Mouse (Mus musculus): Measurements from ENCODE around the gene Hhat. TPM values are rescaled to one million over a fixed set of nuclear protein-coding genes. Genes with fewer than 3 reads are reported as not detected.

Gene Hhat
- total and polyA plus RNA-seq, 3 experiments: 0.21 to 1.2 (median 1.1) TPM

- no peak for DNase-seq (ENCODE audit: extremely low read depth)
- in situ Hi-C loops (cut with MboI; ENCODE audit: low pct_ligation_motif_present, low pct_unique_long_range_greater_than_20kb, low sequenced_read_pairs) (no loop called here), dilution Hi-C loops (cut with MboI; ENCODE audit: extremely low pct_ligation_motif_present, extremely low pct_unique_long_range_greater_than_20kb, low sequenced_read_pairs) (no loop called here)
- Histone ChIP-seq H3K36me3 (replicated peaks in 1 of 2; ENCODE audit: control insufficient read depth in 1 of 2, insufficient read depth in 1 of 2, low read length in 1 of 2) (no peaks in the 10 kb centered on the region), H3K9ac (ENCODE audit: insufficient read depth, low read depth) (no peak overlapping the region), H3K4me2 (ENCODE audit: insufficient read depth, low read depth, poor library complexity, severe bottlenecking) (no peak overlapping the region), H3K27me3 (replicated peaks) (no peaks in the 10 kb centered on the region), H3K4me1 (ENCODE audit: control insufficient read depth in 1 of 2, insufficient read depth in 2 of 2) (peaks cover 0 to 7% of the 10 kb centered on the region in 2 experiments; a peak in 2 of 4 replicates), H3K4me3 (replicated peaks in 1 of 3; ENCODE audit: low read depth in 2 of 3, low read length in 2 of 3, poor library complexity in 1 of 3) (no peak overlapping the region), H3K79me2 (replicated peaks; ENCODE audit: control insufficient read depth, extremely low read depth, insufficient read depth, poor library complexity, severe bottlenecking) (no peaks in the 10 kb centered on the region), H3K27ac (ENCODE audit: insufficient read depth, low read depth) (no peak overlapping the region), H3K9me3 (replicated peaks; ENCODE audit: low read length) (no peaks in the 10 kb centered on the region)
- TF ChIP-seq ZNF384 (IDR thresholded peaks at IDR 0.05; ENCODE audit: low read depth, low read length) (no peak), BHLHE40 (IDR thresholded peaks at IDR 0.05; ENCODE audit: low read depth, low read length) (no peak), USF2 (conservative IDR thresholded peaks at IDR 0.05; ENCODE audit: low read depth, low read length) (no peak), UBTF (IDR thresholded peaks at IDR 0.05; ENCODE audit: low read depth, low read length) (no peak), MAFK (IDR thresholded peaks at IDR 0.05; ENCODE audit: insufficient replicate concordance, low read length) (no peak), NRF1 (IDR thresholded peaks at IDR 0.05; ENCODE audit: low read depth, low read length) (no peak), USF1 (IDR thresholded peaks at IDR 0.05; ENCODE audit: low read depth, low read length) (no peak), JUND (conservative IDR thresholded peaks at IDR 0.05; ENCODE audit: low read depth, low read length) (no peak), SIN3A (IDR thresholded peaks at IDR 0.05; ENCODE audit: low read length) (no peak), JUN (IDR thresholded peaks at IDR 0.05; ENCODE audit: insufficient read depth, low read depth, low read length) (no peak), POLR2A (IDR thresholded peaks at IDR 0.05; ENCODE audit: low read depth, low read length) (no peak), ZMIZ1 (IDR thresholded peaks at IDR 0.05; ENCODE audit: low read depth, low read length) (no peak), CTCF (conservative IDR thresholded peaks at IDR 0.05 in 1 of 2, IDR thresholded peaks at IDR 0.05 in 1 of 2; ENCODE audit: low read depth in 2 of 2, low read length in 2 of 2) (no peak), ZC3H11A (IDR thresholded peaks at IDR 0.05; ENCODE audit: low read depth, low read length) (no peak), CHD2 (IDR thresholded peaks at IDR 0.05; ENCODE audit: low read length) (no peak)
Observed at GRCm38 (mm10) chr1:192812290-192812689, 41.3 kb upstream of the Hhat start.

GRCm38 (mm10) chr1:192806168-192807157 lies 35.4 kb upstream of the Hhat start:
- Histone ChIP-seq H3K4me3 (replicated peaks in 1 of 3; ENCODE audit: low read depth in 2 of 3, low read length in 2 of 3, poor library complexity in 1 of 3) (no peak overlapping the region), H3K36me3 (replicated peaks in 1 of 2; ENCODE audit: control insufficient read depth in 1 of 2, insufficient read depth in 1 of 2, low read length in 1 of 2) (no peaks in the 10 kb centered on the region), H3K9ac (ENCODE audit: insufficient read depth, low read depth) (no peak overlapping the region), H3K4me2 (ENCODE audit: insufficient read depth, low read depth, poor library complexity, severe bottlenecking) (no peak overlapping the region), H3K27ac (ENCODE audit: insufficient read depth, low read depth) (no peak overlapping the region), H3K9me3 (replicated peaks; ENCODE audit: low read length) (no peaks in the 10 kb centered on the region), H3K79me2 (replicated peaks; ENCODE audit: control insufficient read depth, extremely low read depth, insufficient read depth, poor library complexity, severe bottlenecking) (no peaks in the 10 kb centered on the region), H3K4me1 (ENCODE audit: control insufficient read depth in 1 of 2, insufficient read depth in 2 of 2) (no peaks in the 10 kb centered on the region), H3K27me3 (replicated peaks) (no peaks in the 10 kb centered on the region)
- in situ Hi-C loops (cut with MboI; ENCODE audit: low pct_ligation_motif_present, low pct_unique_long_range_greater_than_20kb, low sequenced_read_pairs): no loop called here
- dilution Hi-C loops (cut with MboI; ENCODE audit: extremely low pct_ligation_motif_present, extremely low pct_unique_long_range_greater_than_20kb, low sequenced_read_pairs): no loop called here
- no peak for TF ChIP-seq ZC3H11A (IDR thresholded peaks at IDR 0.05; ENCODE audit: low read depth, low read length)
- no peak for TF ChIP-seq SMC3 (IDR thresholded peaks at IDR 0.05; ENCODE audit: low read depth, low read length)
- DNase-seq (ENCODE audit: extremely low read depth): no peak
